Mouse (Mus musculus): ENCODE data around the gene Adat3. TPM values are rescaled to one million over a fixed set of nuclear protein-coding genes. Genes with fewer than 3 reads are reported as not detected.

The Adat3 gene
- 1 to 10 TPM; 1.6 to 1.8 TPM for total RNA-seq (2021)
- long read RNA-seq, experiment 1, partial matches to known transcripts = 0 of 1 reads
- long read RNA-seq, experiment 1, other reads (novel, unspliced or antisense) = 0 of 1 reads
- long read RNA-seq, experiment 2, partial matches to known transcripts = 0 of 3 reads
- long read RNA-seq, experiment 2, other reads (novel, unspliced or antisense) = 0 of 3 reads

- DNase-seq = peak; percentile 92 to 93
- intact Hi-C loops (cut with DNase I) = loop anchor here (2.0 kb wide), 1 partner anchor 24 kb away; no protein-coding TSS in a partner anchor
Observed at GRCm38 (mm10) chr10:80602698-80603325, at the start of gene Adat3, which contains the start of gene Scamp4. Gene Adat3, plus strand, starts transcription at chr10:80602880. Gene Scamp4, plus strand, starts transcription at chr10:80602872.

- DNase-seq = no peak
- intact Hi-C loops (cut with DNase I) = loop anchor here (10.0 kb wide), 1 partner anchor 179 kb away; no protein-coding TSS in a partner anchor
Observed at GRCm38 (mm10) chr10:80553575-80553974, 49.1 kb upstream of the Adat3 start.

GRCm38 (mm10) chr10:80553997-80554396, 48.7 kb upstream of the Adat3 start:
- DNase-seq = no peak
- intact Hi-C loops (cut with DNase I) = loop anchor here (10.0 kb wide), 1 partner anchor 179 kb away; no protein-coding TSS in a partner anchor

GRCm38 (mm10) chr10:80557346-80557965, 45.2 kb upstream of the Adat3 start:
- intact Hi-C loops (cut with DNase I) = loop anchor here (2.0 to 10.0 kb wide), 2 partner anchors 49 to 183 kb away; no protein-coding TSS in a partner anchor
- DNase-seq = peak; percentile 75 to 87

- intact Hi-C loops (cut with DNase I) = loop anchor here (10.0 kb wide), 1 partner anchor 185 kb away; no protein-coding TSS in a partner anchor
- DNase-seq = no peak
Observed at GRCm38 (mm10) chr10:80559431-80559830, 43.2 kb upstream of the Adat3 start.

GRCm38 (mm10) chr10:80560621-80561020, 42.1 kb upstream of the Adat3 start:
- intact Hi-C loops (cut with DNase I) = loop anchor here (2.0 kb wide), 1 partner anchor 114 kb away; no protein-coding TSS in a partner anchor
- DNase-seq = no peak

GRCm38 (mm10) chr10:80561116-80561944, 41.4 kb upstream of the Adat3 start, which contains the start of gene Rexo1:
Gene Rexo1, minus strand, starts transcription at chr10:80561560.
- peak; percentile 93 for DNase-seq
- intact Hi-C loops (cut with DNase I) = loop anchor here (2.0 kb wide), 1 partner anchor 115 kb away; no protein-coding TSS in a partner anchor

GRCm38 (mm10) chr10:80566375-80567092, 36.1 kb upstream of the Adat3 start:
- peak; percentile 86 to 93 for DNase-seq
- intact Hi-C loops (cut with DNase I) = loop anchor here (1.0 kb wide), 1 partner anchor 122 kb away; no protein-coding TSS in a partner anchor

- no peak for DNase-seq
- intact Hi-C loops (cut with DNase I) = no loop called here
Observed at GRCm38 (mm10) chr10:80568876-80569275, 33.8 kb upstream of the Adat3 start.

- intact Hi-C loops (cut with DNase I) = no loop called here
- peak; percentile 48 to 71 for DNase-seq
Observed at GRCm38 (mm10) chr10:80569664-80570066, 33.0 kb upstream of the Adat3 start.

- intact Hi-C loops (cut with DNase I) = no loop called here
- DNase-seq = no peak
Observed at GRCm38 (mm10) chr10:80570419-80570818, 32.3 kb upstream of the Adat3 start.

GRCm38 (mm10) chr10:80570871-80571836, 31.5 kb upstream of the Adat3 start:
- intact Hi-C loops (cut with DNase I) = no loop called here

GRCm38 (mm10) chr10:80572477-80572876, 30.2 kb upstream of the Adat3 start:
- intact Hi-C loops (cut with DNase I) = no loop called here
- no peak for DNase-seq

More at GRCm38 (mm10) chr10:80570871-80571836, 31.5 kb upstream of the Adat3 start:
- no peak for DNase-seq

GRCm38 (mm10) chr10:80573944-80574343, 28.7 kb upstream of the Adat3 start:
- no peak for DNase-seq
- intact Hi-C loops (cut with DNase I) = no loop called here

GRCm38 (mm10) chr10:80574896-80575295, 27.8 kb upstream of the Adat3 start:
- DNase-seq = no peak
- intact Hi-C loops (cut with DNase I) = no loop called here

- no peak for DNase-seq
- intact Hi-C loops (cut with DNase I) = no loop called here
Observed at GRCm38 (mm10) chr10:80575925-80576324, 26.8 kb upstream of the Adat3 start.

- peak; percentile 63 to 64 for DNase-seq
- intact Hi-C loops (cut with DNase I) = no loop called here
Observed at GRCm38 (mm10) chr10:80576351-80577194, 26.1 kb upstream of the Adat3 start.
